Mouse (Mus musculus): ENCODE results near the gene Sctr.
A peak's percentile ranks its signal among the peaks of the same experiment; 100 is the strongest.

Gene Sctr

GRCm38 (mm10) chr1:120030474-120030873 is 23.8 kb downstream of the Sctr start:
- peak; percentile 62 to 70 for DNase-seq

DNA sequence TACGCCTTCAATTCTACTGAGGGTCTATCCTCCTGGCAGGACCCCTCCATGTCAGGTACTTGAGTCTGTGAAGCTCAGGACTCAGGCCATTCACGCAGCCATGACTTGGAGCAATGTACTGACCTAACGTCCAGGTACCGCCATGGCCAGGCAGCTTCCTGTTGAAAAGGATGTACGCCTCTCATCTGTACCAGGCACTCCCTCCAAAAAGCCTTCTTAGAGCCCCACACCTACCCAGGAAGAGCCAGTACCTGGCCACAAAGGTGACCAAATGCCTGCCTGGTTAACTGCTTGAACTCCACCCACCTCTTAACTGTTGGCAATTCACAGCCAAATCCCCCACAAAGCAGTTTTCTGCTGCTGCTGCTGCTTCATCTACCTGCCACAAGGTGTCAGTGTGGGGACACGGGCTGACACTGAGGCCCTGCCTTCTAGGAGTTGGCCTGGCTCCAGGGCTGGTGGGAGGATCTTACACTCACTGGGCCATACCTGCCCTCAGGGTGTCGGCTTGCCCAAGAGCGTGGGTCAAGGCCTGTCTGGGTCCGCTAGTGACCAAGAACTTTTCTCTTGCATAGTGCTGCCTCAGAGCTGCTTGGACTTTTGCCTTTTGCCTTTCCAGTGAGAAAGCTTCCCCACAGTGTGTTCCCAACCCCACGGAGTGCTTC is 26.2 kb downstream of the Sctr start:
- DNase-seq, result peak; percentile 72 to 76

- DNase-seq, result no peak
Observed at GRCm38 (mm10) chr1:120033469-120033854, 26.8 kb downstream of the Sctr start.

DNA sequence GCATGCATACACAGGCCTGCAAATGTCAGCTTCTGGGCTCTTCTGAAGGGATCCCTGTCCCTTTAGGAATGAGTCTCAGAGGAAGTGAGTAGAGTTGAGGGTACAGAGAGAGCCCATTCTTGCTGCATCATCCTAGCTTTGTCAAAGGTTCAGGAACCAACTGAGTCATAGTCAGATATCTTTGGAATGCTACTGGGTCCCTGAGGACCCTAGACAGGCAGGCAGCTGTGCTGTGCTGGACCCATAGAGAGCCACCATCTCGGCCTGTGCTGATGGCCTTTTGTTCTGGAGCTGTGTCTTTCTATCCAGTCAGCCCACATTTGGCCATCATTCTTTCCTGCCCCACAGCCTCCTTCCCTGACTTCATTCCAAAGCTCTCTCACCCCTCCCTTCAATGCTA is 28.1 kb downstream of the Sctr start:
- no peak for DNase-seq

DNA sequence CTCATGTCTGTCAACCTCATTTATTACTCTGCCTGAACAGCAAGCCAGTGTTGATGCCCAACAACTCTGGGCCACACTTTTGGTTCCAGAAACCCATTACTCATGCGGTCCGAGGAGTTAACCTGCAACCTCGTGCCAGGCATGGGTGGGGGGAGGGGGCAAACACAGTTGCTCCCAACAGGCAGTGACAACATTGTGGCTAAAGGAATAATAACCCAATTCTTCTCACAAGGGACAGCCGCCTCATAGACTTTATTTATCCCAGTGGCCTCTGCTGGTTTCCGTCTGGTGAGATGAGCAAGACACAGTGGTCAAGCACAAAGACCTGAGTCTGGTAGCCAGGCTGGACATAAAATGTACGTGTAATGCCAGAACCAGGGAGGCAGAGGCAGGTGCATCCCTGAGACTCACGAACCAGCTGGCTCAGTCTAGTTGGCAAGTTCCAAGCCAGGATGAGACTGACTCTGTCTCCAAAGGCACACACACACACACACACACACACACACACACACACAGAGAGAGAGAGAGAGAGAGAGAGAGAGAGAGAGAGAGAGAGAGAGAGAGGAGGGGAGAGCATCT is 28.9 kb downstream of the Sctr start:
- DNase-seq, result no peak

DNA sequence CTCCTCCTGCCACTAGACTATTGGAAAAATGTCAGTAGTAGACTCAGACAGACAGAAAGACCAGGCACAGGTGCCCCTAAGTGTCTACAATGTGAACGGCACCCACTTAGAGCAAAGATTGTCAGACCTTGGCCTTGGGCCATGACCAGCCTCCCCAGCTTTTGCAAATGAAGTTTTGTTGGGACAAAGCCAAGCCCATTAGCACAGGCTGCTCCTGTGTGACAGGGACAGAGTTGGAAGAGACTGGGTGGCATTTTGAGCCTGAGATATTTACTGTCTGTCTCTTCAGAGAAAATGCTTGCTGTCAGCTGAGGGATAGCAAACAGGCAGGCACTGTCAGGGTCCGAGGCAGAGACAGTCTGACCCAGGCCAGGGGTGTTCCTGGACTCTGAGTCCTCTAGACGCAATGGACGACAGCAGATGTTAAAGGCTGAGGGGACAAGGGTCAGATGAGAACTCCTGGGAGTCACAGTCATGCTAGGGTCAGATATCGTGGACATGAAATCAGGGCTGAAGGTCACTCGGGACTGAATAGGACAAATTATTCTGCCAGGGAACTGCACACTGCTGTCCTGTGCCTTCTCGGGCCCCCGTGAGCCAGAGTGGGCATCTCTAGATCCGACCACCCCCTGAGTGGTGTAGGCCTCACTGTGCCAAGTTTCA is 30.5 kb downstream of the Sctr start:
- DNase-seq, result no peak

DNA sequence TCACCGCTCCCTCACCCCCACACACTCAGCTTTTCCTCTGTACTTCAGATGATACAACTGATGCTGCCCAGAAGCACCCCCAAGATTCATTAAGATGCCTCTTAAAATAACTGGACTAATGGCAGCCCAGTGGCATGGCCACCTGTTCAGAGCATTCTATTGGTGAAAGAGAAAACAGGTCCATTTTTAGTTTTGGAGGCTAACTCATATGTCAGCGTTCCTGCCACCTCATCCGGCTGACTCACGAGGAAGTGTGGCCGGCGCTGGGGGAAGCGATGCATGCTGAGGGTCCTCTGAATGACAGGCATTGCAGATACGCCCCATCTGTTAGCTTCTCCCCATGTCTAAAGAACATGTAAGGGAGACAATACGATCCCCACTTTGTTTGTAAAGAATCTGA is 31.9 kb downstream of the Sctr start:
- no peak for DNase-seq

- DNase-seq, result no peak
Observed at GRCm38 (mm10) chr1:120042421-120042820, 35.7 kb downstream of the Sctr start.

GRCm38 (mm10) chr1:120044584-120044983 is 37.9 kb downstream of the Sctr start:
- DNase-seq, result no peak

DNA sequence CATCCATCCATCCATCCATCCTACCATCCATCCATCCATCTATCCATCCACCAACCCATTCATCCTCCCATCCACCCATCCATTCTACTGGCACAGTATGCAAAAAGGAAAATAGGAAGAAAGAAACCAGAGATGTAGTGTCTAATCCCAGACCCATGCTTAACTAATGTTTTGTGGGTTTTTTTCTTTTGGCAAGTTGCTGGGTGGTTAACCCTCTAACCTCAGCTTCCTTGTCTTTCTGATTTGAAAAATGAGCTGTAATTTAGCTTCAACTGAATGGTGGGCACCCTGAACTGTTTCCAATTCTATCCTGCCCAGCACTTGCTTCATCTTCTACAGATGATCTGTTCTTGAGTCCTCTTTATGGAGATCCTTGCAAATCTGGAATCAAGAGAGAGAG is 40.6 kb downstream of the Sctr start:
- DNase-seq, result no peak

GRCm38 (mm10) chr1:120051070-120051469 is 44.4 kb downstream of the Sctr start:
- no peak for DNase-seq

GRCm38 (mm10) chr1:120054997-120055396 is 48.3 kb downstream of the Sctr start:
- no peak for DNase-seq

DNA sequence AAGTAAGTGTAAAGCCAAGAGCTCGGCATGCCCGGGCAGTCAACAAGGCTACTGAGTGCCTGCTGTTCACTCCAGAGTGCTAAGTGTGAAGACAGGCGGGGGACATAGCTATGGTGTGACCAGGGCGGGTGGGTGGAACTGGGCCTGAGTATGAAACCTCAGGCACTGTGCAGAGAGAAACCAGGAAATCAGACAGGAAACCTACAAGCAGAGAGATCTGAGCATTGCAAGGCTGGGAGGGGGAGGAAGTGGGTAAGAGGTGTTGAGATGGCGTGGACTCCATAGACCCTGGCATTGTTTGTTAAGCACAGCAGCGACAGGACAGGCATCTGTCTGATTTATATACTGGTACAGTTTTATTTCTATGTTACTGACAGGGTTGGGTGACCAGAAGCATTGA is 48.8 kb downstream of the Sctr start:
- DNase-seq, result no peak

GRCm38 (mm10) chr1:120056236-120056635 is 49.5 kb downstream of the Sctr start:
- peak; percentile 53 to 62 for DNase-seq

GRCm38 (mm10) chr1:120057044-120057443 is 50.4 kb downstream of the Sctr start:
- no peak for DNase-seq

DNA sequence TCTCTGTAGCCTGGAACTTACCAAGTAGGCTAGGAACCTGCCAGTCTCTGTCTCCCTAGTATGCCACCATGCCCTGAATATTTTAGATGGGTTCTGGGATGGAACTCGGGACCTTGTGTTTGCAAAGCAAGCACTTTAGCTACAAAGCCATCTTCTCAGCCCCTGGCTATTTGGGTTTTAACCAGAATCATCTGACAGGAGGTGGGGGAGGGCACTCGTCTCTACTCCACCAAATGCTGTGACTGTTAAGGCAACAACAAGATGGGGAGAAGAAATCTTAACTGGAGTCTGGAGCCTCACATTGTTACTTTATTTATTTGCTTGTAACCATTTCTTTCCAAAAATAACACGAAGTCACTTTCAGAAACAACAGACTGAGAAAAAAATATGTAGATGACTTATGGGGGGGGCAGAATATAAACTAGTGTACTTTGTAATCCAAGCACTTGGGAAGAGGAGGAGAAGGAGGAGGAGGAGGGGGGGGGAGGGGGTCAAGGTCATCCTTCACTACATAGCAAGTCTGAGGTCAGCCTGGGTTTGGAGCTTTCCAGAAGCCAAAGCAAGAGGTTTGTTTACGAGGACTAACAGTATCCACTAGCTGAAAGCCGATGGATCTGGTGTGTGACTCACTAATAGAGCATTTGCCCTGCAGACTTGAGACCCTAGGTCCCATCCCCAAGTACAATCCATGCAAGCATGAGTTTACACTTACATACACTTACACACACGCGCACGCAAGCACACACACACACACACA is 51.2 kb downstream of the Sctr start:
- DNase-seq, result no peak

GRCm38 (mm10) chr1:120060687-120061086 is 54.0 kb downstream of the Sctr start:
- no peak for DNase-seq

GRCm38 (mm10) chr1:120062231-120062630 is 55.5 kb downstream of the Sctr start:
- DNase-seq, result no peak

DNA sequence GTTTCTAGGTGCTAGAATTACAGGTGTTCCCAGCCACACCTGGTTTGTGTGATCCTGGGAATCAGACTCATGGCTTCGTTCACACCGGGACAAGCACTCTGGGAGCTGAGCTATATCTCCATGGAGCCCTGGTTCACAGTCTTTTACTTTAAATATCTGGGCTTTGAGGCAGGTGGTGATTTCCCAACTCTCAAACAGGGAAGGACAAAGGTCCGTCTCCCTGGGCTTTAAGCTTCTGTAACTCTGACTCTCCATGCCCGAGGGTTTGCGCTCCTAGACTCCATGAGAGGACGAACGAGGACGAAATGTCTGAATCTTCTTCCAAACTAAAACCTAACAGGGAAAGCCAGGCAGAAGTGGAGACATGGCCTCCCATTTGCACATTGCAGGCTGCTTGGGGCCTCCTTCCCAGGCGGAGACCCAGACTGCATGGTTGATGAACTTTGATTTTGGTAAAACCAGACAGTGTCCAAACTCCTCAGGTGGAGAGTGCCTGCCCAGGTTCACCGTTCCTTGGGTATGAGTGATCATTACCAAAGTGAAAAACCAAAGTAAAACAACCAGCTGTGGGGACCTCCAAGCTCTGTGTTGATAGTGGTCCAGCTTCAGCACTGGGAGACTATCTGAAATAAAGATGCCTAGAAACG is 57.5 kb downstream of the Sctr start:
- DNase-seq, result no peak

- no peak for DNase-seq
Observed at GRCm38 (mm10) chr1:120066159-120066558, 59.5 kb downstream of the Sctr start.

DNA sequence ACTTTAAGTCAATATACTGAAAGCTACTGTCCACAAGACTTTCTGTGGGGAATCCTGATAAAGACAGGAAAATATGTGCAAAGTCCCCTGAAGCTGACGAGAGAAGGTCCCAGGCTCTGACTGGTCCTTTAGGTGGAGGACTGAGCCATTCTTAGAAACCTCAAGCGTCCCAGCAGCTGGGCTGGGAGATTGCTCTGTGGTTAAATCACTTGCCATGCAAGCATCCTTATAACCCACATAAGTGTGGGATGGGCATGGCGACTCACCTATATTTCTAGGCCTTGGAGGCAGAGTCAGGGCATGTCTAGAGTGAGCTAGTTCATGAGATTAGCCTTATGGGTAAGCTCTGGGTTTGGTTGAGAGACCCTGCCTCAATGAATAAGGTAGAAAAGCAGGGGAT is 59.9 kb downstream of the Sctr start:
- DNase-seq, result no peak

DNA sequence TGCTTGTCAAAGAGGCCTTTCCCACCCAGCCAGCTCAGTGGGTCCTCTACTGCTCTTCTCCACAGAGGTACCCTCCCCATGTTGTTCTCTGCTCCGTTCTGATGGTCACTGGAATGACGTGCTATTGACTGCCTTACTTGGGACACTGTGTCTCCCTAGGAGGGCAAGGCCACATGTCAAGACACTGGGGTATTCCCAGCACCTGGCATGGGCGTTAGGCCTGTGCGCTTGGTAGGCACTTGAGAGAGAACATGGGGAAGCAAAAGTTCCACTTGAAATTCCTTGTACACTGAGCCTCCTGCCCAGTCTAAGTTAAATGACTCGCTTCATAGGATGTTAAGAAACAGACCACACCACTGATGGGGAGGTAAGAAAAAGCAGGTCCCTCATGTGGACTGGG is 62.4 kb downstream of the Sctr start:
- no peak for DNase-seq

DNA sequence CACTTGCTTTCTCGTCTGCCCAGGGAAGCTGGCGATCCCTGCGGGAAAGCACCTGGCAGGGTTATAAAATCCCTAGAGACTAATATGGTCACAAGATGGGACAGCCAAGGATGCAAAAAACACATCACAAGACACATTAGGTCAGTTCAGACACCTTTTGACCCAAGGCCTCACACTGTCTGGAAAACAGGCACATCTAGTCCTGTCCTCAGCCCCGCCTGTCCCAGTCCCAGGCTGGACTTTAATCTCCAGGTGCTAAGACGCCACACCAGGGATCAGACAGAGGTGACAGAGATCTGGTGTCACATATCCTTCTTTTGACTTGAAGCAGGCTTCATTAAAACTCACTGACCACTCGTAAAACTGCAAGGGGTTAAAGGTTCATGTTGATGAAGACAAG is 63.5 kb downstream of the Sctr start:
- DNase-seq, result no peak

Data from cerebellum, postnatal 36 days (tissue).